Mouse (Mus musculus): ENCODE results near the gene Sept12. TPM values are rescaled to one million over a fixed set of nuclear protein-coding genes. Genes with fewer than 3 reads are reported as not detected.
A peak's percentile ranks its signal among the peaks of the same experiment; 100 is the strongest.

Gene Sept12
- polyA plus RNA-seq, 2 experiments: 0.02 TPM; not detected in 1

DNA sequence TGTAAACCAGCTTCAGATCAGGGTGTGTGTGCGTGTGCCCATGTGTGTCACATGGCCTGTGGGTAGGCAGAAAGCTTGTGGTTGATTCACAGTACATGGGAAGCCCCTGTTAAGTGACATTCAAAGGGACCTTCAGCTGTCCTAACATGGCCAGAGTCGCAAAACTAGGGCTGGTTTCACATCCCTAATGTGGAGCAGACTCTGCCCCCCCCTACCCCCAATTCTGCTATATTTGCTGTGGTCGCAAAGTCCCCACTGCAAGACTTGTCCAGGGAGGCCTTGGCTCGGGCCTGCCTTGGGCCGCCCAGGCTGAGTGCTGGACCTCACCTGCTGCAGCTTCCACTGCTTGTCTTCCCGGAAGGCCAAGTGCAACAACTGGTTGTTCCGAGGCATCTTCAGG, 13.6 kb upstream of the Sept12 start:
- no peak for ATAC-seq (ENCODE audit: insufficient read depth)
- TF ChIP-seq CTCF (IDR thresholded peaks at IDR 0.05; ENCODE audit: low read depth) (no peak), EP300 (IDR thresholded peaks at IDR 0.05; ENCODE audit: low read depth) (no peak)
- peaks cover 18% of the 10 kb centered on the region for H3K36me3 ChIP-seq (replicated peaks; ENCODE audit: control insufficient read depth, insufficient read depth, low read depth)
- no peak overlapping the region for H3K4me2 ChIP-seq (ENCODE audit: low read depth)
- H3K4me1 ChIP-seq (replicated peaks; ENCODE audit: control insufficient read depth in 2 of 2, insufficient read depth in 2 of 2, low read length in 1 of 2): peaks cover 7 to 22% of the 10 kb centered on the region in 2 experiments; a peak in 3 of 4 replicates
- no peak overlapping the region for H3K9ac ChIP-seq (replicated peaks)
- no peaks in the 10 kb centered on the region for H3K9me3 ChIP-seq (ENCODE audit: control insufficient read depth, low read length)
- H3K27ac ChIP-seq: no peak overlapping the region
- no peak overlapping the region for H3K4me3 ChIP-seq (ENCODE audit: insufficient read depth in 1 of 2, low read depth in 2 of 2, low read length in 2 of 2)
- no peaks in the 10 kb centered on the region for H3K27me3 ChIP-seq (ENCODE audit: control insufficient read depth, insufficient read depth, low read length)
- 45% methylated on average over 7 of the region's 7 CpGs for WGBS (ENCODE audit: insufficient replicate concordance)
- no peak for DNase-seq (ENCODE audit: low read depth in 3 of 3, low spot score in 3 of 3)

DNA sequence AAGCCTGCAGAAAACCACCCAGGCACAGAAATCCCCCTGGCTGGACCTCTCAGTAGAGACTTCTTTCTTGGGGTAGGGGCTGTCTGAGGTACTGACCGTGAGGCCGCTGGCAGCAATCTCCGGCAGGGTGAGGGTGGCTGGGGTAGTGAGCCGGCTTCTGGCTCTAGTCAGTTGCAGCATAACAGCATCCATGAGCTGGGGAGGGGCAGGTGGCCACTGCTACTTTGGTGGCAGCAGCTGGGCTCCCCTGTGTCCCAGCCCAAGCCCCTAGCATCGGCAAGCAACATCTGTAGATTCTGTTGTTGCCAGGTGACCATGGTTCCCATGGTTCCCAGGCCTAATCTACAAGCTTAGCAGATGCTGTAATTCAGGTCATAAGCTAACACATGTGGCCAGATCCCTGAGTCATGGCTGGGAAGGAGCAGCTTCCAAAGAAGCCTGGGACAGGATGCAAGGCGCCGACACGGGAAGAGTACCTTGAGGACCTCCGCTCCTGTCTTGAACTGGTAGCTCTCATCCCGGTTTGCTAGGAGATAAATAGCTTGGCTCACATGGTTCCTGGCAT, 12.8 kb upstream of the Sept12 start:
- 76% methylated on average over 10 of the region's 10 CpGs for WGBS (ENCODE audit: insufficient replicate concordance)
- TF ChIP-seq EP300 (IDR thresholded peaks at IDR 0.05; ENCODE audit: low read depth) (no peak), CTCF (IDR thresholded peaks at IDR 0.05; ENCODE audit: low read depth) (no peak)

DNA sequence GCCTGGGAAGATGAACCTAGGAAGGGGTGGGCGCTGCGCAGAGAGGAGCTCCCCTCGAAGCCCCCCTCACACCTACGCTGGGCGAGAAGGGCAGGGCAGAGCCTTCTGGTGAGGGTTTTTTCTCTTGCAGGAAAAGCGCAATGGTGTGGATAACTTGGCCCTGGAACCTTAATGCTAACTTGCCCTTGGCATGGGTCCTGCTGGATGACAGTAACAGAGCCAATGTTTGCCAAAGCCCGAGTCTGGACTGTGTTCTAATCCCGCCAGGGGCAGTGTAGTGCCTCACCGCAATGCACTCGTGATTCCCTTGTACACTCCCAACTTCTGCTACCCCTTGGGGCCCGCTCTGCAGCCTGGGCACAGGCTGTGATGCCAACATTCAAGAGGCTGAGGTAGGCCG, 10.4 kb upstream of the Sept12 start:
- Histone ChIP-seq H3K27me3 (ENCODE audit: control insufficient read depth, insufficient read depth, low read length) (no peaks in the 10 kb centered on the region), H3K27ac (no peak overlapping the region)

More for the DNA sequence above, 12.8 kb upstream of the Sept12 start:
- ATAC-seq (ENCODE audit: insufficient read depth) (no peak), DNase-seq (ENCODE audit: low read depth in 3 of 3, low spot score in 3 of 3) (no peak)
- Histone ChIP-seq H3K27ac (no peak overlapping the region), H3K27me3 (ENCODE audit: control insufficient read depth, insufficient read depth, low read length) (no peaks in the 10 kb centered on the region), H3K4me2 (ENCODE audit: low read depth) (0 out of 2 replicates have a peak overlapping the region, but pooled peaks have one; percentile 3), H3K9ac (replicated peaks) (no peak overlapping the region), H3K4me1 (replicated peaks; ENCODE audit: control insufficient read depth in 2 of 2, insufficient read depth in 2 of 2, low read length in 1 of 2) (peaks cover 7 to 22% of the 10 kb centered on the region in 2 experiments; a peak in 3 of 4 replicates), H3K4me3 (ENCODE audit: insufficient read depth in 1 of 2, low read depth in 2 of 2, low read length in 2 of 2) (no peak overlapping the region), H3K9me3 (ENCODE audit: control insufficient read depth, low read length) (no peaks in the 10 kb centered on the region), H3K36me3 (replicated peaks; ENCODE audit: control insufficient read depth, insufficient read depth, low read depth) (peaks cover 11% of the 10 kb centered on the region)

DNA sequence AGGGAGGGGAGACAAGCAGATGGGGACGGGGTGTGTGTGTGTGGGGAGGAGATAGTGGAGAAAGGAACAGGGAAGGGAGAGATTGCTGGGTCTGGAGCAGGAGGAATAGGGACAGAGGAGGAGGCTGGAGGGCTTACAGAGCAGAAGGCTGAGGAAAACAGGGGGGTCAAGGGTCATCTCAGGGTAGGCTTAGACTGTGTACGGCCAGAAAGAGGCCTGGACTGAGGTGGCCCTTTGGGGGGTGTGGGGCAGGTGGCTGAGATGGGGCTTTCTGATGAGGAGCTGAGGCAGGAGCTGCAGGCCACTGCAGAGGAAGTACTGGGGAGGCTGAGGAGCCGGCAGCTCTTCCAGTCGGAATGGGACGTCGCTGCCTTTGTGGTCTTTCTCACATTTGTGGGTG, 9.8 kb upstream of the Sept12 start:
- DNase-seq (ENCODE audit: low read depth in 3 of 3, low spot score in 3 of 3) (no peak), ATAC-seq (ENCODE audit: insufficient read depth) (peak; percentile 8; the same call in 1 of the 2 replicates)
- no peak overlapping the region for H3K27ac ChIP-seq
- H3K9me3 ChIP-seq (ENCODE audit: control insufficient read depth, low read length): no peaks in the 10 kb centered on the region
- 50% methylated on average over 6 of the region's 6 CpGs for WGBS (ENCODE audit: insufficient replicate concordance)
- H3K27me3 ChIP-seq (ENCODE audit: control insufficient read depth, insufficient read depth, low read length): no peaks in the 10 kb centered on the region
- TF ChIP-seq CTCF (IDR thresholded peaks at IDR 0.05; ENCODE audit: low read depth) (no peak), EP300 (IDR thresholded peaks at IDR 0.05; ENCODE audit: low read depth) (no peak)
- no peak overlapping the region for H3K4me3 ChIP-seq (ENCODE audit: insufficient read depth in 1 of 2, low read depth in 2 of 2, low read length in 2 of 2)
- H3K4me1 ChIP-seq (replicated peaks; ENCODE audit: control insufficient read depth in 2 of 2, insufficient read depth in 2 of 2, low read length in 1 of 2): peaks cover 7 to 16% of the 10 kb centered on the region in 2 experiments; a peak in 3 of 4 replicates
- no peak overlapping the region for H3K9ac ChIP-seq (replicated peaks)
- H3K36me3 ChIP-seq (replicated peaks; ENCODE audit: control insufficient read depth, insufficient read depth, low read depth): no peaks in the 10 kb centered on the region
- peak overlapping the region; percentile 16; the same call in 1 of the 2 replicates for H3K4me2 ChIP-seq (ENCODE audit: low read depth)

More for the DNA sequence above, 10.4 kb upstream of the Sept12 start:
- no peaks in the 10 kb centered on the region for H3K36me3 ChIP-seq (replicated peaks; ENCODE audit: control insufficient read depth, insufficient read depth, low read depth)
- H3K4me1 ChIP-seq (replicated peaks; ENCODE audit: control insufficient read depth in 2 of 2, insufficient read depth in 2 of 2, low read length in 1 of 2): peaks cover 7 to 22% of the 10 kb centered on the region in 2 experiments; a peak in 3 of 4 replicates
- no peak overlapping the region for H3K9ac ChIP-seq (replicated peaks)
- WGBS (ENCODE audit: insufficient replicate concordance): 65% methylated on average over 12 of the region's 12 CpGs
- TF ChIP-seq CTCF (IDR thresholded peaks at IDR 0.05; ENCODE audit: low read depth) (no peak), EP300 (IDR thresholded peaks at IDR 0.05; ENCODE audit: low read depth) (no peak)
- H3K9me3 ChIP-seq (ENCODE audit: control insufficient read depth, low read length): no peaks in the 10 kb centered on the region
- H3K4me2 ChIP-seq (ENCODE audit: low read depth): no peak overlapping the region
- no peak overlapping the region for H3K4me3 ChIP-seq (ENCODE audit: insufficient read depth in 1 of 2, low read depth in 2 of 2, low read length in 2 of 2)
- ATAC-seq (ENCODE audit: insufficient read depth): no peak
- DNase-seq (ENCODE audit: low read depth in 3 of 3, low spot score in 3 of 3): no peak

DNA sequence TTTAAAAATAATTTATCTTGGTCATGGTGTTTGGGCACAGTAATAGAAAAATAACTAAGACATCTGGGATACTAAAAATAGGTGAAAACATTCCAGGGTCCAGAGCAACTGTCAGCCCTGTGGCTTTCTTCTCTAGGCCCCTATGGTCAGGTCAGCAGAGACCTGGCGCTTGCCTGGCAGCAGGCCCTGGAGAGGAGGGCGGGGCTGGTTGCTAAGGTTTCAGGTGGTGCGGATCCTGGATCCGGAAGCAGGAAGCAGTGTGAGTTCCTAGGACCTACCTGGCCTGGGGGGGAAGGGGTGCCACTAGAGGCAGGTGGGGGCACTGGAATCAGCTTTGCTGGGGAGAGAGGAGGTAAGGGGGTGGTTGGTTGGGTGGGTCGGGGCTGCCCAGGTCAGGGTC, 9.4 kb upstream of the Sept12 start, which contains the start of gene Smim22:
Gene Smim22, plus strand, starts transcription at position 222 of the 400 bp plus-strand sequence.
- TF ChIP-seq EP300 (IDR thresholded peaks at IDR 0.05; ENCODE audit: low read depth) (no peak), CTCF (IDR thresholded peaks at IDR 0.05; ENCODE audit: low read depth) (no peak)
- H3K27me3 ChIP-seq (ENCODE audit: control insufficient read depth, insufficient read depth, low read length): no peaks in the 10 kb centered on the region
- no peak within 1 kb of the TSS for H3K27ac ChIP-seq
- no peak within 1 kb of the TSS for H3K9ac ChIP-seq (replicated peaks)
- DNase-seq (ENCODE audit: low read depth in 3 of 3, low spot score in 3 of 3) (no peak), ATAC-seq (ENCODE audit: insufficient read depth) (peak; percentile 24; the same call in 1 of the 2 replicates)
- no peaks in the 10 kb centered on the region for H3K9me3 ChIP-seq (ENCODE audit: control insufficient read depth, low read length)
- H3K4me3 ChIP-seq (ENCODE audit: insufficient read depth in 1 of 2, low read depth in 2 of 2, low read length in 2 of 2): no peak within 1 kb of the TSS
- peaks cover 3 to 12% of the 10 kb centered on the region in 2 experiments; a peak in 3 of 4 replicates for H3K4me1 ChIP-seq (replicated peaks; ENCODE audit: control insufficient read depth in 2 of 2, insufficient read depth in 2 of 2, low read length in 1 of 2)
- 71% methylated on average over 5 of the region's 5 CpGs for WGBS (ENCODE audit: insufficient replicate concordance)
- no peaks in the 10 kb centered on the region for H3K36me3 ChIP-seq (replicated peaks; ENCODE audit: control insufficient read depth, insufficient read depth, low read depth)
- H3K4me2 ChIP-seq (ENCODE audit: low read depth): peak within 1 kb of the TSS; percentile 16; the same call in 1 of the 2 replicates
